Mouse (Mus musculus) spleen, adult 12 weeks (tissue): ENCODE measurements around the gene Ap3m1.

ENCODE experiments used
- DNase-seq: peaks from one replicate; pipeline ENCODE4 v3.0.0; 2022; ENCODE audit warnings: low spot score

Gene Ap3m1

DNA sequence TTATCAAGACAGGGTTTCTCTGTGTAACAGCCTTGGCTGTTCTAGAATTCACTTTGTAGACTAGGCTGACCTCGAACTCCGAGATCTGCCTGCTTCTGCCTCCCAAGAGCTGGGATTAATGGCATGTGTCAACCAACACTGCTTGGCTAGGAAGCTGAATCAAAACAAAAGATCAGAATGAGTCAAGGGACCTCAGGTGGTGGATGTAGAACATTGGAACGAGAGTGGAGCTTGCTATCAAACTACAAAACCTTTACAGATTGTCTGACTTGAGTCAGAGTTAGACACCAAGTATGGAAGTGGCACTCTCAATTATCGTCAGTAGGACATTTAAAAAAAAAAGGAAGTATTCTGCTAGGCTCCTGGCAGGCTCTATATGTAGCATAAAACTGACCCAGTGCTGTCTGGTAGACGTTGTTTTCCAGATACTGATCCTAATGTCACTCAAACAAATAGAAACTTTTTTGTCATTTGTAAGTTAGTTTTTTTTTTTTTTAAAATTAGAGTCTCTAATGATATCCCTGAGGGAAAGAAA lies 38.4 kb downstream of the Ap3m1 start:
- no peak for DNase-seq

- no peak for DNase-seq
These were observed 52.7 kb downstream of the Ap3m1 start for GRCm38 (mm10) chr14:20999617-21000016.

- no peak for DNase-seq
These were observed 54.8 kb downstream of the Ap3m1 start for GRCm38 (mm10) chr14:20997548-20997947.

- DNase-seq: no peak
These were observed 55.9 kb downstream of the Ap3m1 start for GRCm38 (mm10) chr14:20996361-20996760.

GRCm38 (mm10) chr14:20995497-20995896 lies 56.8 kb downstream of the Ap3m1 start:
- no peak for DNase-seq

DNA sequence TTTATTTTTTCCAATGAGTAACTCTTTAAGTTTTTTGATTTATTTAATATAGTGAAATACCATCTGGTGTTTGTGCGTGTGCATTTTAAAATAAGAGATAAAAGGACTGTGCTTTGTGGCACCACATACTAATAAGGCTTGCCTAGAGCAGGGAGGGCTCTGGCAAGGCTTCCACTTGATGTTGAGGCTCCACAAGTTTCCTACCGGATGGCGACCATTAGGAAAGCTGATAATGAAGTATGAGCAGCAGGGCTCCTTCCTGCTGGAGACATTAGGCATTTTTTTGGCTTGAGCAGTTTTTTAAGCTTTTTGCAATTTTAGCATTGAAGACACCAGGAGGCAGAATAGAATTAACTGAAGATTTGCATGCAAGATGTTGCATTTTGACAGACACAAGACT lies 57.8 kb downstream of the Ap3m1 start:
- DNase-seq: no peak

DNA sequence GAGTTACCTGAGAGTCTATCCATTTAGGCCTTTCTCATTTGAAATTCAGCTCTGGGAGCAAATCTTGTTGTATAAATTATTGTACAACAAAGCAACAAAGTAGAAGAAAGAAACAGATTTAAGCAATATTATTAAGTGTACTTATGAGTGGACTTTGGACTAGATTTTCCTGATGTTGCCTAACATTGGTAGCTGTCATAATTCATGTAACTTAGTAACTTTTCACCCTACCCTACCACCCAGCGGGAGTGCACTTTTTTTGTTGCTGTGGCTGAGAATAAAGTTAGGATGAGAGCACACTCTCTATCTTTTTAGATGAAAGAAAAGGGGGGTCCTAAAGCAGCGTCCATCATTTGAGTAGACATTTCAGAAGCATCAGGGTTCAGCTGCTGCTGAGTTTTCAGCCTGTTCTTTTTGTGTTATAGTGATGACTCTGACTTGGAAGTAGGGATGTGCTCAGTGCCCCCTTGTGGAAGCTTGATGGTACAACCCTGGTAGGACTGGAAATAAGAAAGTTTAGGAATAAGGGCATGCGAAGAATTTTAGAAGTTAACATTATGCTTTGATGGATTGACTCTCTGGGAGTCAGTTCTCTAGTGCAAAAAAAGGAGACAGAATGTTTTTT lies 59.1 kb downstream of the Ap3m1 start:
- no peak for DNase-seq

DNA sequence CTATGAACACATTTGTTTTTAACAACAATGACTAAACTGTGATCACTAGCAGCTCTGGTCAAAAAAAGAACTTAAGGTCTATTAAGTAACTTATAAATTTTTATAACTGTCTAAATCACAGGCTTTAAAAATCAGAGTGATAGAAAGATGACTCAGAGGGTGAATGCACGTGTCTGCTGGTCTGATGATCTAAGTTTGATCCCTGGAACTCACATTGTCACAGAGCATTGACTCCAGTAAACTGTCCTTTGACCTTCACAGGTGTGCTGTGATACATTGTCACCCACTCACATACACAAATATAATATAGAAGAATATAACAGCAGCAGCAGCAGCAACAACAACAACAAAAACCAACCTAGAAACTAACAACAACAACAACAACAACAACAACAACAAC lies 60.8 kb downstream of the Ap3m1 start:
- DNase-seq: no peak

GRCm38 (mm10) chr14:20985482-20985881 lies 66.8 kb downstream of the Ap3m1 start:
- DNase-seq: no peak

GRCm38 (mm10) chr14:20983832-20984231 lies 68.5 kb downstream of the Ap3m1 start:
- DNase-seq: no peak
